8 mouse cellular contexts compared by ENCODE assay signal in the genomic region with DNA sequence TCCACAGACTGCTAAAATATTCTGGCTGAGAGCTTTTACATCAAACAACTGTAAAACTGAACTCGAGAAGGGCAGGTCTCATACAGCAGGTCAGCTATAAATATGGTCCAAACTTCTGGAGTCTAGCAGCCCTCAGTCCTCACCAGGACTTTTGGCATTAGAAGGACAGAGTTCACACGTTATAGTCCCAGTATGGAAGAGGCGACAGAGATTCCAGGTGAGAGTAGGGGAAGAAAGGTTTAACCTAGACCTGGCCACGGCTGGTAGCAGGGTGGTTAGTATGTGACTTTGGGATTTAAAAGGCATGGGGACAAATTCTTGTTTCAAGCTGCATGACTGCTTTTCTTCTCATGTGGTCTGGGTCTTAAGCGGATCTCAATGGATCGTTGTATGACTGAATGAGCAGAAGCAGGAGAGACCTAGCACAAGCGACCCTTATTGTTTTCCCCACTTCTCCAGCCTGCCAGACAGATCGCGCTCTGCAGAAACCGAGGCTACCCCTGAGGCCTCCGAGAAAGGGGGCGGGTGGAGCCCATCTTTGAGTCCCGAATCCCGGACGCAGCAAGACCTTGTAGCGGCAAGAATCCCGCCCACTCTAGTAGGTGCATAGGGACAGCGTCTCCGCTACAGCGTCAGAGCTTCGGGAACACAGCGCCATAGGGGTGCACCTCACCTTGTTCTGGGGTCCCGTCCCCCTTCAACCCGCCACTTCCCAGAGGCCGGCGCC. TPM values are rescaled to one million over a fixed set of nuclear protein-coding genes. Genes with fewer than 3 reads are reported as not detected.
DNase-seq lines count a peak whose midpoint lies in the region; ATAC-seq and TF ChIP-seq lines count a peak whose summit lies in the region.

No protein-coding gene starts in this region.

- intact Hi-C loops in heart, postnatal 10 days (cut with DNase I), result loop anchor here (5.0 kb wide), 1 partner anchor 157 kb away; the partner anchor contains the start of genes Fkbp15 and Slc31a1

- peak overlapping the region; percentile 82 for H3K27ac ChIP-seq in heart, postnatal 0 days (ENCODE audit: low read depth)
- H3K27ac ChIP-seq in forebrain, embryonic 14.5 days (ENCODE audit: low read depth, low read length), result peak overlapping the region; percentile 72
- peak overlapping the region; percentile 98 for H3K27ac ChIP-seq in liver, embryonic 16.5 days (ENCODE audit: low read length)

- H3K4me1 ChIP-seq in heart, postnatal 0 days (ENCODE audit: control insufficient read depth, insufficient read depth), result peaks cover 26% of the 10 kb centered on the region
- peaks cover 13% of the 10 kb centered on the region for H3K4me1 ChIP-seq in forebrain, embryonic 14.5 days (ENCODE audit: control insufficient read depth, insufficient read depth, low read length)
- peaks cover 38% of the 10 kb centered on the region for H3K4me1 ChIP-seq in liver, embryonic 16.5 days (ENCODE audit: control insufficient read depth, low read depth, low read length)

- 0 out of 2 replicates have a peak, but pooled peaks cover 5% of the 10 kb centered on the region for H3K36me3 ChIP-seq in heart, postnatal 0 days (replicated peaks; ENCODE audit: control insufficient read depth, insufficient read depth, low read length)
- peaks cover 10% of the 10 kb centered on the region for H3K36me3 ChIP-seq in forebrain, embryonic 14.5 days (ENCODE audit: control insufficient read depth, insufficient read depth, low read length)
- H3K36me3 ChIP-seq in liver, embryonic 16.5 days (ENCODE audit: control insufficient read depth, insufficient read depth), result peaks cover 5% of the 10 kb centered on the region; the same call in 1 of the 2 replicates

- H3K9me3 ChIP-seq in heart, postnatal 0 days (replicated peaks; ENCODE audit: control insufficient read depth, low read length), result no peaks in the 10 kb centered on the region
- no peaks in the 10 kb centered on the region for H3K9me3 ChIP-seq in forebrain, embryonic 14.5 days (replicated peaks; ENCODE audit: control insufficient read depth, low read length)
- no peaks in the 10 kb centered on the region for H3K9me3 ChIP-seq in liver, embryonic 16.5 days (replicated peaks; ENCODE audit: control insufficient read depth, low read length)

- WGBS in heart, postnatal 0 days, result 3% methylated on average over 26 of the region's 26 CpGs
- 2% methylated on average over 26 of the region's 26 CpGs for WGBS in forebrain, embryonic 14.5 days
- WGBS in liver, embryonic 16.5 days (ENCODE audit: insufficient replicate concordance), result 1% methylated on average over 26 of the region's 26 CpGs

- peak overlapping the region; percentile 71 for H3K4me2 ChIP-seq in heart, postnatal 0 days (ENCODE audit: low read depth, low read length)
- H3K4me2 ChIP-seq in forebrain, embryonic 14.5 days (ENCODE audit: low read length), result peak overlapping the region; percentile 70
- peak overlapping the region; percentile 87 for H3K4me2 ChIP-seq in liver, embryonic 16.5 days (ENCODE audit: low read depth, low read length)

- TF ChIP-seq EP300 in heart, postnatal 0 days (IDR thresholded peaks at IDR 0.05; ENCODE audit: low read depth), result no peak

- no peak for DNase-seq in heart, postnatal 0 days (ENCODE audit: low spot score)
- DNase-seq in heart, postnatal 10 days, result no peak
- peak; percentile 71 for DNase-seq in MEL-GATA-1-ER (ENCODE audit: extremely low read depth, low read depth)
- DNase-seq in forebrain, embryonic 14.5 days (ENCODE audit: low spot score), result no peak
- no peak for DNase-seq in embryo, embryonic 10 days (ENCODE audit: low spot score)
- no peak for DNase-seq in layer of hippocampus, adult 11-12 months (ENCODE audit: low spot score)
- no peak for DNase-seq in lung, adult 18-20 months

- peak; percentile 49 for ATAC-seq in heart, postnatal 0 days (ENCODE audit: insufficient read depth, low read depth)
- peak; percentile 78 for ATAC-seq in forebrain, embryonic 14.5 days
- peak; percentile 4 for ATAC-seq in liver, embryonic 16.5 days (ENCODE audit: low read depth)

- peak overlapping the region; percentile 63 for H3K9ac ChIP-seq in heart, postnatal 0 days (replicated peaks; ENCODE audit: low read depth, low read length)
- H3K9ac ChIP-seq in forebrain, embryonic 14.5 days (ENCODE audit: low read length), result peak overlapping the region; percentile 78
- peak overlapping the region; percentile 91 for H3K9ac ChIP-seq in liver, embryonic 16.5 days (ENCODE audit: low read depth, low read length)

- H3K4me3 ChIP-seq in heart, postnatal 0 days (ENCODE audit: low read depth, low read length), result peak overlapping the region; percentile 73
- peak overlapping the region; percentile 67 for H3K4me3 ChIP-seq in forebrain, embryonic 14.5 days (ENCODE audit: low read depth, low read length)
- H3K4me3 ChIP-seq in liver, embryonic 16.5 days (ENCODE audit: low read depth, low read length), result peak overlapping the region; percentile 72

- no peaks in the 10 kb centered on the region for H3K27me3 ChIP-seq in heart, postnatal 0 days (ENCODE audit: control insufficient read depth, insufficient read depth, low read length)
- H3K27me3 ChIP-seq in forebrain, embryonic 14.5 days (replicated peaks; ENCODE audit: control insufficient read depth, insufficient read depth, low read length), result no peaks in the 10 kb centered on the region
- no peaks in the 10 kb centered on the region for H3K27me3 ChIP-seq in liver, embryonic 16.5 days (ENCODE audit: control insufficient read depth, insufficient read depth, low read depth, low read length)

- no peak for TF ChIP-seq CTCF in heart, postnatal 0 days (IDR thresholded peaks at IDR 0.05; ENCODE audit: low read depth)

RNA-seq across cellular contexts. Expression of gene Alad, which starts 0.4 kb away (rescaled TPM):
- 61.1 and 82.4 TPM in 2 replicates for total RNA-seq in heart, postnatal 0 days (2014; rRNA removed; ENCODE audit: low replicate concordance)
- 62.1 and 65.7 TPM in 2 replicates for polyA plus RNA-seq in heart, postnatal 0 days (2015; fragmentation: Nextera tagmentation; extraction: Ambion mirVana)
- total RNA-seq in heart, postnatal 10 days (2021), result 10 to 100 TPM; 61.1 to 65.2 TPM
- 73.8 and 80.9 TPM in 2 replicates for polyA plus RNA-seq in forebrain, embryonic 14.5 days (2014; fragmentation: Nextera tagmentation; extraction: Ambion mirVana)
- polyA plus RNA-seq in liver, embryonic 16.5 days (2015; fragmentation: Nextera tagmentation; extraction: Ambion mirVana), result 516 and 530 TPM in 2 replicates

RNA-seq across cellular contexts. Expression of gene Pole3, which starts 5.6 kb away (rescaled TPM):
- 14.0 and 21.9 TPM in 2 replicates for total RNA-seq in heart, postnatal 0 days (2014; rRNA removed; ENCODE audit: low replicate concordance)
- polyA plus RNA-seq in heart, postnatal 0 days (2015; fragmentation: Nextera tagmentation; extraction: Ambion mirVana), result 29.1 and 31.4 TPM in 2 replicates
- total RNA-seq in heart, postnatal 10 days (2021), result 10 to 100 TPM; 23.4 to 24.4 TPM
- polyA plus RNA-seq in forebrain, embryonic 14.5 days (2014; fragmentation: Nextera tagmentation; extraction: Ambion mirVana), result 78.6 and 80.3 TPM in 2 replicates
- polyA plus RNA-seq in liver, embryonic 16.5 days (2015; fragmentation: Nextera tagmentation; extraction: Ambion mirVana), result 44.8 and 48.9 TPM in 2 replicates

RNA-seq across cellular contexts. Expression of gene 4933430I17Rik, which starts 5.9 kb away (rescaled TPM):
- not detected in 2 replicates for total RNA-seq in heart, postnatal 0 days (2014; rRNA removed; ENCODE audit: low replicate concordance)
- polyA plus RNA-seq in heart, postnatal 0 days (2015; fragmentation: Nextera tagmentation; extraction: Ambion mirVana), result 0.16 and 0.25 TPM in 2 replicates
- under 1 TPM; 0.22 to 0.34 TPM for total RNA-seq in heart, postnatal 10 days (2021)
- polyA plus RNA-seq in forebrain, embryonic 14.5 days (2014; fragmentation: Nextera tagmentation; extraction: Ambion mirVana), result 0.95 and 0.97 TPM in 2 replicates
- polyA plus RNA-seq in liver, embryonic 16.5 days (2015; fragmentation: Nextera tagmentation; extraction: Ambion mirVana), result 0.06 TPM in 2 replicates

RNA-seq across cellular contexts. Expression of gene Hdhd3, which starts 16.0 kb away (rescaled TPM):
- total RNA-seq in heart, postnatal 0 days (2014; rRNA removed; ENCODE audit: low replicate concordance), result 2.0 and 17.8 TPM in 2 replicates
- polyA plus RNA-seq in heart, postnatal 0 days (2015; fragmentation: Nextera tagmentation; extraction: Ambion mirVana), result 9.2 and 9.7 TPM in 2 replicates
- 1 to 10 TPM; 6.1 to 6.4 TPM for total RNA-seq in heart, postnatal 10 days (2021)
- 12.8 and 13.8 TPM in 2 replicates for polyA plus RNA-seq in forebrain, embryonic 14.5 days (2014; fragmentation: Nextera tagmentation; extraction: Ambion mirVana)
- polyA plus RNA-seq in liver, embryonic 16.5 days (2015; fragmentation: Nextera tagmentation; extraction: Ambion mirVana), result 9.0 and 9.5 TPM in 2 replicates

RNA-seq across cellular contexts. Expression of gene Bspry, which starts 39.4 kb away (rescaled TPM):
- total RNA-seq in heart, postnatal 0 days (2014; rRNA removed; ENCODE audit: low replicate concordance), result 0.27 TPM in 1 of 2 replicates, not detected in the other
- polyA plus RNA-seq in heart, postnatal 0 days (2015; fragmentation: Nextera tagmentation; extraction: Ambion mirVana), result 0.15 and 0.19 TPM in 2 replicates
- under 1 TPM in 1 of 2 experiments, not detected in 1; 0.19 TPM for total RNA-seq in heart, postnatal 10 days (2021)
- polyA plus RNA-seq in forebrain, embryonic 14.5 days (2014; fragmentation: Nextera tagmentation; extraction: Ambion mirVana), result 0.53 and 0.54 TPM in 2 replicates
- 0.15 and 0.27 TPM in 2 replicates for polyA plus RNA-seq in liver, embryonic 16.5 days (2015; fragmentation: Nextera tagmentation; extraction: Ambion mirVana)

Comparison
In these comparisons a context has a peak if more than half of its experiments do, and no peak if none do; other contexts are left out.
1. ATAC-seq: peak in every context shown above with its lines; median percentile 78 in forebrain, embryonic 14.5 days; 49 in heart, postnatal 0 days; 4 in liver, embryonic 16.5 days.